Mouse (Mus musculus) thymus, adult 2 months (tissue): ENCODE results near the gene Dnah8. TPM values are rescaled to one million over a fixed set of nuclear protein-coding genes. Genes with fewer than 3 reads are reported as not detected.

Source experiments
- DNase-seq: peaks from one replicate; pipeline ENCODE4 v3.0.0; 2021
- H3K27ac ChIP-seq: fragments of 200-500 bp; 2 replicates; pipeline ENCODE4 v1.5.1; 2012; ENCODE audit warnings: low read length, control low read depth; ENCODE audit not compliant: control insufficient read depth, insufficient read depth
- H3K27me3 ChIP-seq: fragments of 200-500 bp; 2 replicates; pipeline ENCODE4 v1.6.1; 2012; ENCODE audit warnings: mild to moderate bottlenecking, low read length, moderate library complexity, mixed read lengths; ENCODE audit not compliant: control insufficient read depth, insufficient read depth
- H3K36me3 ChIP-seq: fragments of 200-500 bp; 2 replicates; pipeline ENCODE4 v1.6.1; 2012; ENCODE audit warnings: mild to moderate bottlenecking, low read length, moderate library complexity; ENCODE audit not compliant: control insufficient read depth, insufficient read depth
- H3K4me1 ChIP-seq: fragments of 200-500 bp; replicated peaks from 2 replicates; pipeline ENCODE4 v1.6.1; 2012; ENCODE audit warnings: low read length; ENCODE audit not compliant: control insufficient read depth, insufficient read depth
- H3K4me3 ChIP-seq: fragments of 200-500 bp; 2 replicates; pipeline ENCODE4 v1.5.1; 2012; ENCODE audit warnings: mild to moderate bottlenecking, low read length, control low read depth, moderate library complexity; ENCODE audit not compliant: control insufficient read depth, insufficient read depth
- CTCF ChIP-seq: fragments of 200-500 bp; IDR thresholded peaks from 2 replicates; pipeline ENCODE4 v1.5.1; 2012; ENCODE audit warnings: mild to moderate bottlenecking, control low read depth, low read length, moderate library complexity, borderline replicate concordance; ENCODE audit not compliant: control insufficient read depth, poor library complexity, insufficient read depth; ENCODE audit errors: extremely low read depth
- POLR2A ChIP-seq: fragments of 200-500 bp; IDR thresholded peaks from 2 replicates; pipeline ENCODE4 v1.6.1; 2012; ENCODE audit warnings: mild to moderate bottlenecking, low read length, control low read depth, moderate library complexity; ENCODE audit not compliant: control insufficient read depth, poor library complexity, insufficient read depth; ENCODE audit errors: extremely low read depth
- WGBS: fragments of 180-500 bp; shearing (Covaris S2); methylation state at CpG from one replicate; pipeline ENCODE4 v1.1.7; 2018; 5-methylcytosine and 5-hydroxymethylcytosine counted together
- polyA plus RNA-seq: library from polyadenylated mRNA; depleted of rRNA; stranded (reverse); fragments of >200 nt; gene quantifications from 2 replicates; pipeline ENCODE4 v1.2.3, GENCODE M21; 2012

Gene Dnah8
- polyA plus RNA-seq, 1 experiment, result 58.4 TPM

DNA sequence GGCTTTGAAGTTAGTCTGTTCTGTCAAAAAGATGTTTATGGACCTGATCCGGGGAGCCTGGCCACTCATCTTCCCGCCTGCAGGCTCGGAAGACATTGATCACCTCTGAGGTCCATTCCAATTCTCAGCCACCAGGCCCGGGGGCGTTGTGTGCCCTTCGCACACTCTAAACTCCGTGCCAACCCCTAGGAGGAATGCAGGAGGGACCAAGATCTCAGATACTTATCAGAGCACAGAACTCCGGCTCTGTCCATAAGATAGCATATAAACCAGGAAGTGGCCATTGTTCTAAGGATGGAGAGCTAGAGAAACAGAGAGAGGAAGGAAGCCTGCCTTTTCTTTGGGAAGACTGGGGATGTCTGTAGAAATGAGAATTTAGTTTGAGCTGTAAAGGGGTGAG, 259.4 kb downstream of the Dnah8 start:
- H3K4me1 ChIP-seq, result no peaks in the 10 kb centered on the region
- no peak overlapping the region for H3K4me3 ChIP-seq
- DNase-seq, result no peak
- 58% methylated on average over 8 of the region's 8 CpGs for WGBS
- H3K27ac ChIP-seq, result no peak overlapping the region
- no peaks in the 10 kb centered on the region for H3K36me3 ChIP-seq
- TF ChIP-seq CTCF (no peak), POLR2A (no peak)
- H3K27me3 ChIP-seq, result no peaks in the 10 kb centered on the region

DNA sequence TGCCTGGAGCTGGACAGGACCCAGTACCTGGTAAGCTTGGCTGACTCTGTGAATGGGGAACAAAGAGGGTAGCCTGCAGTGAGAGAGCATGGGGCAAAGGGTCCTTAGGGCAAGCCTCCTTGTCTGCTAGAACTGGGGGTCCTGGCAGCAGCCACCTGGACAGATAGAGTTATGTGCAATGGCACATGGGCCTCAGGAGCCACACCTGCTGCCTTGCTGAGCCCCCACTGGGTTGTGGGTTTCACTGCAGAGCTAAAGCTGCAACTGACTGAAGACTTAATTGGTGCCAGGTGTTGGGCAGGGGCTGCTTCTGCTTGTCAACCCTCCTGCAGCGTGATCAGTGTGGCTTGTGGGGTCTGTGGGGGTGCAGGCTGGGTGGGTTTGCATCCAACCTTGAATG, 267.9 kb downstream of the Dnah8 start:
- 4% methylated on average over 1 of the region's 1 CpGs for WGBS
- Histone ChIP-seq H3K27me3 (no peaks in the 10 kb centered on the region), H3K36me3 (no peaks in the 10 kb centered on the region), H3K4me3 (no peak overlapping the region), H3K27ac (peak overlapping the region; percentile 58), H3K4me1 (peaks cover 23% of the 10 kb centered on the region)
- DNase-seq, result peak; percentile 48
- 0 out of 2 replicates have a peak, but pooled peaks have one; percentile 29 for TF ChIP-seq POLR2A
- TF ChIP-seq CTCF, result no peak

DNA sequence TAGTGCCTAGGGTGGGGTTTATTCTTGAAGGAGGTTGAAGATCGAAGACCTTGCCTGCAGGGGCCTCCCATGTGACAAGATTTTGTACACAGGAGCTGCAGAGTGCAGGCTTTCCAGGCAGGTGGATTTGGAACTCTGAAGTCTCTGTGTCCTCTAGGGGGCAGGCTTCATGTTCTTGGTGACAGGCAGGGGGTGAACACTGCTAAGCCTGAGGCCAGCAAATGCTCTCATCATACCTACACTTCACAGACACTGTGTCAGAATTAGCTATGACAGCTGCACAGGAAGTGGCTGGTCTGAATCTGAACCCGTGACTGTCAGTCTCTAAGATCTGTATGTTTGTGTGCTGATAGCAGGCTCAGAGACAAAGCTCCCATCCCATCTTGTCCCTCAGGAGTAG, 268.6 kb downstream of the Dnah8 start:
- 8% methylated on average over 2 of the region's 2 CpGs for WGBS
- DNase-seq, result peak; percentile 69
- no peaks in the 10 kb centered on the region for H3K36me3 ChIP-seq
- TF ChIP-seq POLR2A (no peak), CTCF (peak; percentile 58; the same call in 1 of the 2 replicates)
- H3K27ac ChIP-seq, result peak overlapping the region; percentile 45
- peaks cover 23% of the 10 kb centered on the region for H3K4me1 ChIP-seq
- no peaks in the 10 kb centered on the region for H3K27me3 ChIP-seq
- no peak overlapping the region for H3K4me3 ChIP-seq

DNA sequence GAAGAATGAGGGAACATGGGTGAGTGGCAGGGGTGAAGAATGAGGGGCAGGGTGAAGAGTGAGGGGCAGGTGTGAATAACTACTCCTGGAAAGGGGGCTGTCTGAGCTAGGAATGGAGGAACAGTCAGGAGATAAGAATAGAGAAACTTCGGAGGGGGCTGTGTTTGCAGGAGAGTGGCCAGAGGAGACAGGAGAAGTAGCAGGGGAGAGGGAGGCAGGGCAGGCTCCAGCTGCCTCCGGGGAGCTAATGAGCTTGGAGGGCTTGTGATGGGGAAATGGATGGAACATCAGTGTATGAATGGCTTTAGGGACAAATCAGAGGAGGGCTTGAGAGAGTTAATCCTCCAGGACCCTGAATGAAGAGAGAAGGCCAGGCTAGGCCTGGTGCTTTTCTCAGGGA, 272.9 kb downstream of the Dnah8 start:
- Histone ChIP-seq H3K27ac (no peak overlapping the region), H3K4me3 (no peak overlapping the region), H3K27me3 (peaks cover 12% of the 10 kb centered on the region), H3K36me3 (no peaks in the 10 kb centered on the region), H3K4me1 (peaks cover 17% of the 10 kb centered on the region)
- 38% methylated on average over 2 of the region's 2 CpGs for WGBS
- no peak for DNase-seq
- TF ChIP-seq POLR2A (no peak), CTCF (no peak)

DNA sequence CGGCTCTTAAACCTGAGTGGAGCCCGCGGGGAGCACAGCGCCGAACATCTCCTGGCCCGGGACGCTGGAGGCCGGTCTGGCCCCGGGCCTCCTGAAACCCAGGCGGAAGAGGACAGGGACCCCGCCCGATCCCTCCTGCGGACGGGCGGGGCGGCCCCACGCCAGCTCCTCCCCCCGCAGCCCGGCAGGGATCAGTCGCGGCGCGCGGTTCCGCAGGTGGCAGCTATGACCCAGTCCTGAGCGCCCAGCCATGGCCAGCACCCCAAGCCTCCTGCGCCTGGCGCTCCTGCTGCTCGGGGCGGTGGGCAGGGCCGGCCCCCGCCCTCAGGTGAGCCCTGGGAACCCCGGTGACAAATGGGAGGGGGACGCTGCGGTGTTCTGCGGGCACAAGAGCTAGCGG, 277.5 kb downstream of the Dnah8 start, which contains the start of gene Glp1r:
TSS of gene Glp1r (plus strand) at position 191 of the 400 bp plus-strand sequence.
- no peak for DNase-seq
- Histone ChIP-seq H3K4me3 (peak within 1 kb of the TSS; percentile 17), H3K36me3 (no peaks in the 10 kb centered on the region), H3K4me1 (peaks cover 25% of the 10 kb centered on the region), H3K27me3 (peaks cover 12% of the 10 kb centered on the region), H3K27ac (no peak within 1 kb of the TSS)
- no peak for TF ChIP-seq CTCF
- TF ChIP-seq POLR2A, result no peak
- 2% methylated on average over 37 of the region's 37 CpGs for WGBS

DNA sequence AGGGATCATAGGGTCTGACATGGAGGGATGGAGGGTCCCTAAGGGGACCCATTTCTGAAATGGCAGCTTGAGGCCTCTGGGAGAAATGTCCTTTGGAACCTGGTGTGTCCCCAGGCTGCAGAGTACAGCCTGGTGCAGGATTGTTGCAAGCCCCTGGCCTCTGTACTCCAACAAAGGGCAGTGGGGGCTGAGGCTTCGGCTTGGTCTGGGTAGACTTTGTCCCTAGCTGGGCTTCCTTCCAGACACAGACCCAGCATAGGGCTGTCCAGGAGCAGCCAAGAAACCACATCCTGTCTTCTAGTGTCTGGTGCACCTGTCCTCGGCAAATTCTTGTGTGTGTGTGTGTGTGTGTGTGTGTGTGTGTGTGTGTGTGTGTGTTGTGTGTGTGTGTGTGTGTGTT, 279.9 kb downstream of the Dnah8 start:
- Histone ChIP-seq H3K36me3 (no peaks in the 10 kb centered on the region), H3K4me1 (peaks cover 31% of the 10 kb centered on the region), H3K27ac (no peak overlapping the region), H3K4me3 (no peak overlapping the region), H3K27me3 (peaks cover 12% of the 10 kb centered on the region)
- 0% methylated on average over 2 of the region's 2 CpGs for WGBS
- TF ChIP-seq CTCF, result no peak
- no peak for TF ChIP-seq POLR2A
- DNase-seq, result no peak

DNA sequence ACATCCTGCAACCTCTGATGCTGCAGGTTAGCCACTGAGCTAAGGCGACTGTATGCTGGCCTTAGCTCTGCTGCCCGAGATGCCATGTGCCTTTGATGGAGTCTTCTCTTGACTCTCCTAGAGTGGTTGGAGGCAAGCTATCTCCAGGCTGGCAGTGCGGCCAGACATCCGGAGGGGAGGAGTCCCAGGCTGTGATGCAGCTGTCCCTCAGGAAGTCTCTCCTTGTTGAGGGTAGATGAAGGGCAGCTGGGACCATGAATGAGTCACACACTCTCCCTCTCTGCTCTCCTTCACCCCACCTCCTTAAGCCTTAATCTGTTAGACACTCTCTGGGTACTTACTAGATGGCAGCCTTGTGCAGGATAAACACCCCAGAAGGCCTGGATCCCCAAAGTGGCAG, 283.4 kb downstream of the Dnah8 start:
- H3K4me3 ChIP-seq, result no peak overlapping the region
- H3K4me1 ChIP-seq, result peaks cover 23% of the 10 kb centered on the region
- WGBS, result 25% methylated on average over 4 of the region's 4 CpGs
- no peaks in the 10 kb centered on the region for H3K36me3 ChIP-seq
- no peaks in the 10 kb centered on the region for H3K27me3 ChIP-seq
- TF ChIP-seq POLR2A, result no peak
- H3K27ac ChIP-seq, result no peak overlapping the region
- no peak for DNase-seq
